ENCODE assay signal across 22 mouse cellular contexts in the genomic region with DNA sequence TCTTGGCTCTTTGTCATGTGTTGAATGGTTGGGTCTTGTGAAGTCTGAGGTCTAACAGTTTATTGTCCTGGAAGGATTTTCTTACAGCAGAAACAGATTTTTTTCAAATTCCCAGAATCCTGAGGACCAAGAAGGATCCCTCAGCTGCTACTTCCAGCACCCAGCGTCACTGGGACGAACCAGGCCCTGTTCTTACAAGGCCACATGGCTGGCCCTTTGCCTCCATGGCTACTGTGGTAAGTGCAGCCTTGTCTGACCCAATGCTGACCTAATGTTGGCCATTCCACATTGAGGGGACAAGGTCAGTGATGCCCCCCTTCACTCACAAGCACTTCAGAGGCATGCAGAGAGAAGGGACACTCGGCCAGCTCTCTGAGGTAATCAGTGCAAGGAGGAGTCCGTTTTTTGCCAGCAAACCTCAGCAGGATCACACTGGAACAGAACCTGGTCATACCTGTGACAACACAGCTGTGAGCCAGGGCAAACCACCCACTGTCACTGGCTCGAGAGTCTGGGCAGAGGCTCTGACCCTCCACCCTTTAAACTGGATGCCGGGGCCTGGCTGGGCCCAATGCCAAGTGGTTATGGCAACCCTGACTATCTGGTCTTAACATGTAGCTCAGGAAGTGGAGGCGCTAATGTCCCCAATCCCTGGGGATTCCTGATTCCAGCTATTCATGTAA. TPM values are rescaled to one million over a fixed set of nuclear protein-coding genes. Genes with fewer than 3 reads are reported as not detected.
DNase-seq lines count a peak whose midpoint lies in the region; ATAC-seq and TF ChIP-seq lines count a peak whose summit lies in the region.
"Had no signal": no experiment of that assay in that cellular context is flagged by ENCODE, and none has a peak within 500 bp of the region (broad histone marks: within the 10 kb centered on the region; RNA-seq: fewer than 3 reads in every experiment).

No protein-coding gene starts in this region.

- no peak overlapping the region for H3K4me2 ChIP-seq in liver, postnatal 0 days (ENCODE audit: low read depth, low read length)
- H3K4me2 ChIP-seq: intestine, embryonic 15.5 days; liver, embryonic 11.5 days; midbrain, embryonic 12.5 days; stomach, embryonic 15.5 days had no signal

- WGBS in liver, postnatal 0 days (ENCODE audit: insufficient replicate concordance), result 65% methylated on average over 7 of the region's 7 CpGs

- H3K4me1 ChIP-seq in liver, postnatal 0 days (ENCODE audit: insufficient read depth), result 0 out of 2 replicates have a peak, but pooled peaks cover 2% of the 10 kb centered on the region
- H3K4me1 ChIP-seq: embryonic facial prominence, embryonic 10.5 days; intestine, embryonic 15.5 days; midbrain, embryonic 12.5 days had no signal

- H3K36me3 ChIP-seq in liver, postnatal 0 days (replicated peaks; ENCODE audit: insufficient read depth, low read length), result peaks cover 8% of the 10 kb centered on the region
- H3K36me3 ChIP-seq: midbrain, embryonic 12.5 days had no signal

- no peak overlapping the region for H3K27ac ChIP-seq in liver, postnatal 0 days (ENCODE audit: low read depth)
- H3K27ac ChIP-seq: embryonic facial prominence, embryonic 10.5 days; heart, embryonic 10.5 days; hindbrain, embryonic 10.5 days; intestine, embryonic 15.5 days; midbrain, embryonic 12.5 days; stomach, embryonic 15.5 days had no signal

- TF ChIP-seq EP300 in liver, postnatal 0 days (IDR thresholded peaks at IDR 0.05; ENCODE audit: low read depth), result no peak

- no peaks in the 10 kb centered on the region for H3K9me3 ChIP-seq in liver, postnatal 0 days (ENCODE audit: low read length)
- H3K9me3 ChIP-seq: embryonic facial prominence, embryonic 10.5 days; heart, embryonic 10.5 days; hindbrain, embryonic 10.5 days; intestine, embryonic 15.5 days; midbrain, embryonic 12.5 days; stomach, embryonic 15.5 days had no signal

- no peak overlapping the region for H3K9ac ChIP-seq in liver, postnatal 0 days (replicated peaks)
- H3K9ac ChIP-seq: forebrain, postnatal 0 days; intestine, embryonic 15.5 days; midbrain, embryonic 12.5 days; stomach, embryonic 15.5 days had no signal

- peak; percentile 51 for DNase-seq in adrenal gland, adult 2 months
- DNase-seq in adrenal gland, postnatal 4 days (ENCODE audit: low spot score in 2 of 2), result no peak
- DNase-seq in cerebellum, postnatal 25 days, result peak; percentile 21 to 48
- DNase-seq in liver, postnatal 0 days, result peak; percentile 12
- no peak for DNase-seq in liver
- peak; percentile 34 for DNase-seq in adrenal gland, postnatal 10 days
- DNase-seq in neural tube, embryonic 10.5 days (ENCODE audit: extremely low spot score, low spot score), result no peak
- DNase-seq: forebrain, postnatal 0 days; kidney, adult 8-10 months; kidney, postnatal 10 days; lung, adult 18-20 months; retina, postnatal 1 day; right cerebral cortex, postnatal 25 days had no signal

- ATAC-seq in cerebellum, adult (ENCODE audit: insufficient number of reproducible peaks, low FRiP score, low TSS enrichment), result no peak
- no peak for ATAC-seq in liver, postnatal 0 days
- ATAC-seq: forebrain, postnatal 0 days; hindbrain, embryonic 16.5 days; intestine, embryonic 15.5 days had no signal

- no peaks in the 10 kb centered on the region for H3K27me3 ChIP-seq in liver, postnatal 0 days (ENCODE audit: insufficient read depth, low read length)
- H3K27me3 ChIP-seq: intestine, embryonic 15.5 days; midbrain, embryonic 12.5 days; stomach, embryonic 15.5 days had no signal

- TF ChIP-seq CTCF in liver, postnatal 0 days (IDR thresholded peaks at IDR 0.05; ENCODE audit: low read depth), result no peak

- H3K4me3 ChIP-seq in liver, postnatal 0 days (ENCODE audit: low read depth, low read length), result no peak overlapping the region
- H3K4me3 ChIP-seq: embryonic facial prominence, embryonic 10.5 days; heart, embryonic 10.5 days; hindbrain, embryonic 10.5 days; intestine, embryonic 15.5 days; midbrain, embryonic 12.5 days; stomach, embryonic 15.5 days had no signal

RNA-seq across cellular contexts. Expression of a gene that starts 38.5 kb away (rescaled TPM):
- total RNA-seq in adrenal gland, adult 2 months (2021), result 10 to 100 TPM; 46.8 to 76.2 TPM
- 61.9 and 111 TPM in 2 replicates for polyA plus RNA-seq in adrenal gland, adult 2 months (2012; rRNA removed)
- total RNA-seq in adrenal gland, postnatal 4 days (2021), result 10 to 100 TPM; 76.8 to 79.1 TPM
- 26.9 and 28.1 TPM in 2 replicates for polyA plus RNA-seq in liver, postnatal 0 days (2015; fragmentation: Nextera tagmentation; extraction: Ambion mirVana)
- total RNA-seq in adrenal gland, postnatal 10 days (2021), result 10 to 100 TPM; 44.6 to 56.1 TPM

Comparison
In these comparisons a context has a peak if more than half of its experiments do, and no peak if none do; other contexts are left out.
1. DNase-seq: peak in adrenal gland, adult 2 months (single experiment), cerebellum, postnatal 25 days (2 of 2), liver, postnatal 0 days (single experiment) and adrenal gland, postnatal 10 days (single experiment); none in adrenal gland, postnatal 4 days (0 of 2), liver (single experiment) and neural tube, embryonic 10.5 days (single experiment).